Mouse (Mus musculus) small intestine, adult 2 months (tissue): ENCODE results near the gene 4833427G06Rik.

ENCODE experiments used
- CTCF ChIP-seq: fragments of 200-500 bp; IDR thresholded peaks from 2 replicates; pipeline ENCODE4 v1.5.1; 2012; ENCODE audit warnings: low read depth, mild to moderate bottlenecking, control low read depth, inconsistent platforms, low read length, moderate library complexity, mixed read lengths; ENCODE audit not compliant: insufficient replicate concordance, insufficient read length; ENCODE audit errors: extremely low read depth
- POLR2A ChIP-seq: fragments of 200-500 bp; IDR thresholded peaks from 2 replicates; pipeline ENCODE4 v1.6.1; 2012; ENCODE audit warnings: low read depth, mild to moderate bottlenecking, control low read depth, inconsistent platforms, low read length, moderate library complexity

- TF ChIP-seq POLR2A (no peak), CTCF (no peak)
Measured at GRCm38 (mm10) chr9:51075780-51076179, 26.1 kb downstream of the 4833427G06Rik start.
